Mouse (Mus musculus) adrenal gland, adult 2 months (tissue): Measurements from ENCODE around the gene Klf13. TPM values are rescaled to one million over a fixed set of nuclear protein-coding genes. Genes with fewer than 3 reads are reported as not detected.

Source experiments
- polyA plus RNA-seq: library from polyadenylated mRNA; depleted of rRNA; stranded (reverse); fragments of >200 nt; gene quantifications from 2 replicates; pipeline ENCODE4 v1.2.3, GENCODE M21; 2012; rRNA removed
- total RNA-seq, 2 experiments: library from RNA; stranded (reverse); gene quantifications; 2 replicates each; pipeline ENCODE4 v1.2.3; 2021

Klf13 gene
- total and polyA plus RNA-seq, 3 experiments, result 67.0 to 87.7 (median 77.8) TPM

Other genes with a start within 250 kb of the Klf13 start
- gene E030018B13Rik, start 22.1 kb downstream of the Klf13 start, total RNA-seq, result not detected
- not detected in 2 replicates for gene E030018B13Rik, start 22.1 kb downstream of the Klf13 start, polyA plus RNA-seq
- gene Trpm1, start 214.9 kb upstream of the Klf13 start, total RNA-seq, result not detected
- not detected in 2 replicates for gene Trpm1, start 214.9 kb upstream of the Klf13 start, polyA plus RNA-seq